9 mouse cellular contexts compared by ENCODE assay signal in the genomic region with DNA sequence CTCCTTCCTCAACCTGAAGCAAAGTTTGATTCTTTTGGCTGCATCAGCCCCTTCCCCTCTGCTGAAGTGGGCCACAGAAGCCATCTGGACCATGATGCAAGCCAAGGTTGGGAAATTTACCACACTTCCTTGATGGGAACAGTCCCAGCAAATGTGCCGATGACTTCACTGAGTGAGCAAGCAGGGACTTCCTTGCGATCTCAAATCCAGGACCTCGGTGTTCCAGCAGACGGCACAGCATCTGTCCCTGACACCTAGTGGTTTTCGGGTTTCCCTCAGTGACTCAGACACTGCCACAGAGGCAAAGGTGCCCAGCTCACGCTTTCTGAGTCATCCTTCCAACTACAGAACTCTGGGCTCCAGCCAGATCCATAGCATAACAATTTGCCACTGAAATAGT. TPM values are rescaled to one million over a fixed set of nuclear protein-coding genes. Genes with fewer than 3 reads are reported as not detected.
A peak's percentile ranks its signal among the peaks of the same experiment; 100 is the strongest.
DNase-seq lines count a peak whose midpoint lies in the region; ATAC-seq and TF ChIP-seq lines count a peak whose summit lies in the region.
"Had no signal": no experiment of that assay in that cellular context is flagged by ENCODE, and none has a peak within 500 bp of the region (broad histone marks: within the 10 kb centered on the region; RNA-seq: fewer than 3 reads in every experiment).

No protein-coding gene starts in this region.

- H3K27ac ChIP-seq in bone marrow macrophage, adult 2 months (ENCODE audit: insufficient read depth, low read depth, low read length) = peak overlapping the region; percentile 55
- no peak overlapping the region for H3K27ac ChIP-seq in intestine, postnatal 0 days (ENCODE audit: low read depth, low read length)
- H3K27ac ChIP-seq: layer of hippocampus, adult 2 months had no signal

- no peak overlapping the region for H3K4me3 ChIP-seq in bone marrow macrophage, adult 2 months (ENCODE audit: insufficient read depth, low read length)
- H3K4me3 ChIP-seq in intestine, postnatal 0 days (ENCODE audit: low read depth, low read length) = no peak overlapping the region
- H3K4me3 ChIP-seq: layer of hippocampus, adult 2 months had no signal

- H3K9me3 ChIP-seq in intestine, postnatal 0 days (ENCODE audit: control insufficient read depth) = no peaks in the 10 kb centered on the region

- no peak overlapping the region for H3K4me2 ChIP-seq in intestine, postnatal 0 days (replicated peaks; ENCODE audit: low read depth)

- ATAC-seq in intestine, postnatal 0 days = no peak

- no peak for TF ChIP-seq POLR2A in bone marrow macrophage, adult 2 months (IDR thresholded peaks at IDR 0.05; ENCODE audit: borderline replicate concordance, low read depth, low read length)

- H3K36me3 ChIP-seq in intestine, postnatal 0 days (ENCODE audit: control insufficient read depth, insufficient read depth) = no peaks in the 10 kb centered on the region

- H3K4me1 ChIP-seq in bone marrow macrophage, adult 2 months (ENCODE audit: control insufficient read depth, insufficient read depth, low read length) = peaks cover 40% of the 10 kb centered on the region
- no peaks in the 10 kb centered on the region for H3K4me1 ChIP-seq in intestine, postnatal 0 days (replicated peaks; ENCODE audit: control insufficient read depth, insufficient read depth, low read length)

- no peaks in the 10 kb centered on the region for H3K27me3 ChIP-seq in intestine, postnatal 0 days (replicated peaks; ENCODE audit: control insufficient read depth, insufficient read depth, low read length)

- TF ChIP-seq CTCF in bone marrow macrophage, adult 2 months (IDR thresholded peaks at IDR 0.05; ENCODE audit: low read depth, low read length) = no peak
- TF ChIP-seq CTCF in intestine, postnatal 0 days (IDR thresholded peaks at IDR 0.05; ENCODE audit: low read depth) = no peak

- intact Hi-C loops in left cerebral cortex, postnatal 4 days (cut with DNase I) = no loop called here

- peak; percentile 58 for DNase-seq in left cerebral cortex, adult 11 months (ENCODE audit: low spot score)
- no peak for DNase-seq in left cerebral cortex, postnatal 4 days
- peak; percentile 26 to 33 for DNase-seq in layer of hippocampus, postnatal 36 days
- peak; percentile 30 for DNase-seq in right cerebral cortex, postnatal 14 days
- no peak for DNase-seq in embryo, embryonic 11 days
- DNase-seq in thymus, postnatal 4 days = no peak

- H3K9ac ChIP-seq in intestine, postnatal 0 days (ENCODE audit: low read depth, low read length) = no peak overlapping the region

- 72% methylated on average over 6 of the region's 6 CpGs for WGBS in intestine, postnatal 0 days

RNA-seq across cellular contexts. Expression of a gene that starts 23.8 kb away (rescaled TPM):
- total RNA-seq in left cerebral cortex, postnatal 4 days (2021) = 10 to 100 TPM; 55.3 to 57.4 TPM
- polyA plus RNA-seq in bone marrow macrophage, adult 2 months (2012; ENCODE audit: insufficient read depth, insufficient read length, missing spikeins) = 39.6 and 41.8 TPM in 2 replicates
- total RNA-seq in layer of hippocampus, postnatal 36 days (2021) = 10 to 100 TPM; 41.6 to 43.2 TPM
- polyA plus RNA-seq in intestine, postnatal 0 days (2015; fragmentation: Nextera tagmentation; extraction: Ambion mirVana) = 12.7 and 13.4 TPM in 2 replicates

Comparison
In these comparisons a context has a peak if more than half of its experiments do, and no peak if none do; other contexts are left out.
1. DNase-seq: peak in left cerebral cortex, adult 11 months (single experiment), layer of hippocampus, postnatal 36 days (2 of 2) and right cerebral cortex, postnatal 14 days (single experiment); none in left cerebral cortex, postnatal 4 days (single experiment), embryo, embryonic 11 days (single experiment) and thymus, postnatal 4 days (single experiment).